Mouse (Mus musculus): Measurements from ENCODE around the gene Ttc27.

DNA sequence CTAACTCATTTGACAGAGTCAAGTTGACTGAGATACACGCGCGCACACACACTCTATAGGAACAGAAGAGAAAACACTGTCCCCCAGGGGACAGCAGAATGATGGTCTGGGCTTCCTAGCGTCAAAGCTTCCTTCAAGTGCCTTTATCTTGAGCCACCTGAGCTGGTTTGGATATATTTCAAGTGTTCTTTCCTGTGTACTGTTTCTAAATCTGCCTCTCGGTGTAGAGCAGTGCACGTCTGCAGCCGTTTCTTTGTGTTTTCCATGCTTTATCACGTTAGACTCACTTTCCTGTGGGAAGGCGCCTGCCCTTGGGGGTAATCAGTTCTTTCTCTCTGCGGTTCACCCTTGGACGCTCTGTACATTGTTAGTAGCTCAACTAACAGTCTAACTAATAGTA lies 17.9 kb downstream of the Ttc27 start:
- TF ChIP-seq CTCF (IDR thresholded peaks at IDR 0.05; ENCODE audit: extremely low read depth, insufficient read length, insufficient replicate concordance, low read depth, low read length) (no peak), POLR2A (IDR thresholded peaks at IDR 0.05; ENCODE audit: low read depth, low read length) (no peak)

Data from small intestine, adult 2 months (tissue).